Comparison of ENCODE assay signal across 17 mouse cellular contexts in the genomic region with DNA sequence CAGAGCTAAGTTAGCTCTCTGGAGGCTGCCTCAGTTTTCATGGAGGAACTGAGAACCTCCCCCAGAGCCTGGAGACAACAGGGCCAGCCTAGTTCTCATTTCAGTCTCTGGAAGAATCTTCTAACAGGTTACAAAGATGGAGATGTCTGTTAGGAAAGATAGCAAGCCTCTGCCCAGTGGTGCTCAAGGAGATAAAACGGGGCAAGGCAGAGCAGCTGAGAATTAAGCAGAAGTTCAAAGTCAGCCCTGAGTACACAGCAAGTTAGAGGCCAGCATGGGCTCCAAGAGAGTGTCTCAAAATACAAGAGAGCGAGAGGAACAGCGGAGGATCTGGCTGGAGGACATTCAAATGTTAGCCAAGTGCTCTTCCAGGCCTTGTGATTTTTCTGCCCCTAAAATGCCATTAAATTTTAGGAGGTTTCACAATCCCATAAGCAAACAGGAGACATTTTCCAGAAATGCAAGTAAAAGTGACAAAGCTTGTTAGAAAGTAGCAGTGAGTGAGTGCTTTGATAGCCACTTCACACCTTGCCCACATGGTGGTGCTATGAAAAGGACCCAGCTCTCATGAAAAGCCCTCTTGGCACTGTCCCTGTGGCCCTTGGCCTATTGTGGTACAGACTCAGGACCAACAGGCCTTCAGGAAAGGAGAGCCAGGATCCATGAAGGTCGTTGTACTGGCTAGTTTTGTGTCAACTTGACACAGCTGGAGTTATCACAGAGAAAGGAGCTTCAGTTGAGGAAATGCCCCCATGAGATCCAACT. TPM values are rescaled to one million over a fixed set of nuclear protein-coding genes. Genes with fewer than 3 reads are reported as not detected.
DNase-seq lines count a peak whose midpoint lies in the region; ATAC-seq and TF ChIP-seq lines count a peak whose summit lies in the region.
"Not testable (repeated sequence)": the region's sequence is repeated elsewhere in the genome, so short reads cannot be mapped to it uniquely, and the experiment has no call there.
"Had no signal": no experiment of that assay in that cellular context is flagged by ENCODE, and none has a peak within 500 bp of the region (broad histone marks: within the 10 kb centered on the region; RNA-seq: fewer than 3 reads in every experiment).

No protein-coding gene starts in this region.

- peaks cover 3 to 11% of the 10 kb centered on the region in 2 experiments for H3K27me3 ChIP-seq in MEL (ENCODE audit: control insufficient read depth in 1 of 2, insufficient read depth in 2 of 2, low read length in 2 of 2)
- not testable (repeated sequence) for H3K27me3 ChIP-seq in intestine, postnatal 0 days (replicated peaks; ENCODE audit: control insufficient read depth, insufficient read depth, low read length); liver, adult 2 months (ENCODE audit: control insufficient read depth, insufficient read depth, low read length); lung, embryonic 14.5 days (ENCODE audit: insufficient read depth, low read length); stomach, postnatal 0 days (ENCODE audit: control insufficient read depth, insufficient read depth, low read length)

- not testable (repeated sequence) for H3K79me2 ChIP-seq in MEL (ENCODE audit: control insufficient read depth, insufficient read depth, low read length, poor library complexity); liver, adult 2 months (ENCODE audit: control insufficient read depth, insufficient read depth, low read length)

- TF ChIP-seq POLR2A in MEL (IDR thresholded peaks at IDR 0.05; ENCODE audit: control insufficient read depth in 1 of 2, insufficient read depth in 1 of 2, low read depth in 1 of 2, low read length in 2 of 2, poor library complexity in 1 of 2); brain, embryonic 14.5 days (IDR thresholded peaks at IDR 0.05; ENCODE audit: borderline replicate concordance, extremely low read depth, insufficient read depth, insufficient read length, poor library complexity, severe bottlenecking); liver, adult 2 months (IDR thresholded peaks at IDR 0.05; ENCODE audit: extremely low read depth, insufficient read depth, low read length): not testable (repeated sequence)

- peak overlapping the region; percentile 62 for H3K27ac ChIP-seq in MEL (ENCODE audit: control insufficient read depth, low read depth, low read length)
- not testable (repeated sequence) for H3K27ac ChIP-seq in intestine, postnatal 0 days (ENCODE audit: low read depth, low read length); liver, adult 2 months (replicated peaks; ENCODE audit: insufficient read depth, low read depth, low read length); lung, embryonic 14.5 days (ENCODE audit: low read depth); stomach, postnatal 0 days (replicated peaks)

- H3K4me2 ChIP-seq in intestine, postnatal 0 days (replicated peaks; ENCODE audit: low read depth); lung, embryonic 14.5 days; stomach, postnatal 0 days (replicated peaks; ENCODE audit: low read depth): not testable (repeated sequence)

- H3K9ac ChIP-seq in MEL (ENCODE audit: control insufficient read depth, low read depth, low read length, poor library complexity, severe bottlenecking): peak overlapping the region; percentile 23; the same call in 1 of the 2 replicates
- H3K9ac ChIP-seq in intestine, postnatal 0 days (ENCODE audit: low read depth, low read length); liver, adult 2 months (ENCODE audit: low read depth, low read length); lung, embryonic 14.5 days; stomach, postnatal 0 days (ENCODE audit: low read length): not testable (repeated sequence)

- not testable (repeated sequence) for H3K4me1 ChIP-seq in MEL (ENCODE audit: control insufficient read depth in 1 of 2, insufficient read depth in 2 of 2, low read length in 2 of 2); intestine, postnatal 0 days (replicated peaks; ENCODE audit: control insufficient read depth, insufficient read depth, low read length); liver, adult 2 months (ENCODE audit: control insufficient read depth, insufficient read depth, low read length); lung, embryonic 14.5 days (ENCODE audit: insufficient read depth); stomach, postnatal 0 days (replicated peaks; ENCODE audit: control insufficient read depth, insufficient read depth)

- H3K9me3 ChIP-seq in MEL (replicated peaks; ENCODE audit: insufficient read depth, low read length); intestine, postnatal 0 days (ENCODE audit: control insufficient read depth); lung, embryonic 14.5 days (ENCODE audit: low read depth, low read length); stomach, postnatal 0 days (ENCODE audit: control insufficient read depth, low read length): not testable (repeated sequence)

- peak; percentile 35 to 61 (median 46) for TF ChIP-seq CTCF in MEL (IDR thresholded peaks at IDR 0.05 in 2 of 3, conservative IDR thresholded peaks at IDR 0.05 in 1 of 3; ENCODE audit: control insufficient read depth in 1 of 3, insufficient read depth in 1 of 3, low read depth in 2 of 3, low read length in 3 of 3, poor library complexity in 1 of 3, severe bottlenecking in 1 of 3)
- TF ChIP-seq CTCF in brain, embryonic 14.5 days (IDR thresholded peaks at IDR 0.05; ENCODE audit: borderline replicate concordance, extremely low read depth, insufficient read depth, insufficient read length): peak; percentile 14; the same call in 1 of the 2 replicates
- TF ChIP-seq CTCF in intestine, postnatal 0 days (IDR thresholded peaks at IDR 0.05; ENCODE audit: low read depth): peak; percentile 33
- TF ChIP-seq CTCF in liver, adult 2 months (IDR thresholded peaks at IDR 0.05; ENCODE audit: low read depth, low read length): not testable (repeated sequence)
- peak; percentile 21; the same call in 1 of the 2 replicates for TF ChIP-seq CTCF in lung, embryonic 14.5 days (IDR thresholded peaks at IDR 0.05; ENCODE audit: low read depth)
- TF ChIP-seq CTCF in stomach, postnatal 0 days (IDR thresholded peaks at IDR 0.05; ENCODE audit: low read depth): peak; percentile 49

- not testable (repeated sequence) for H3K36me3 ChIP-seq in MEL (ENCODE audit: control insufficient read depth in 1 of 2, insufficient read depth in 2 of 2, low read length in 2 of 2); intestine, postnatal 0 days (ENCODE audit: control insufficient read depth, insufficient read depth); liver, adult 2 months (ENCODE audit: control insufficient read depth, insufficient read depth, low read length); lung, embryonic 14.5 days (ENCODE audit: insufficient read depth); stomach, postnatal 0 days (ENCODE audit: control insufficient read depth, insufficient read depth, low read length)

- TF ChIP-seq RAD21 in MEL (IDR thresholded peaks at IDR 0.05; ENCODE audit: low read depth, low read length): not testable (repeated sequence)

- ATAC-seq in intestine, postnatal 0 days; lung, embryonic 14.5 days (ENCODE audit: insufficient read depth); stomach, postnatal 0 days (ENCODE audit: low FRiP score, low TSS enrichment): not testable (repeated sequence)

- 0 out of 4 replicates have a peak overlapping the region, but pooled peaks of 1 of the 2 experiments have one; percentile 9 for H3K4me3 ChIP-seq in MEL (ENCODE audit: control insufficient read depth in 1 of 2, insufficient read depth in 1 of 2, low read depth in 2 of 2, low read length in 2 of 2)
- not testable (repeated sequence) for H3K4me3 ChIP-seq in intestine, postnatal 0 days (ENCODE audit: low read depth, low read length); liver, adult 2 months (ENCODE audit: insufficient read depth, low read depth, low read length); lung, embryonic 14.5 days (ENCODE audit: low read depth, low read length); stomach, postnatal 0 days (ENCODE audit: low read depth, low read length)

- peak; percentile 67 to 75; a peak in 3 of 4 replicates for TF ChIP-seq EP300 in MEL (IDR thresholded peaks at IDR 0.05; ENCODE audit: low read depth in 1 of 2, low read length in 2 of 2)
- not testable (repeated sequence) for TF ChIP-seq EP300 in stomach, postnatal 0 days (optimal IDR thresholded peaks at IDR 0.05)

- WGBS in intestine, postnatal 0 days: 80% methylated on average over 4 of the region's 4 CpGs
- WGBS in liver, adult 2 months: 69% methylated on average over 4 of the region's 4 CpGs
- 73% methylated on average over 4 of the region's 4 CpGs for WGBS in lung, embryonic 14.5 days
- 80% methylated on average over 4 of the region's 4 CpGs for WGBS in stomach, postnatal 0 days

- peak; percentile 85 for DNase-seq in MEL (ENCODE audit: low read depth, low spot score)
- not testable (repeated sequence) for DNase-seq in brain, embryonic 14.5 days (ENCODE audit: low read depth); lung, embryonic 14.5 days; stomach, postnatal 0 days (ENCODE audit: low spot score)
- peak; percentile 34 for DNase-seq in kidney, postnatal 10 days
- peak; percentile 44 for DNase-seq in liver, adult 2 months (ENCODE audit: extremely low read depth, low read depth, low spot score)

RNA-seq across cellular contexts. Expression of a gene that starts 20.7 kb away (rescaled TPM):
- total RNA-seq in MEL (2012; rRNA removed): 87.4 and 102 TPM in 2 replicates
- 100 to 1,000 TPM in 1 of 2 experiments, not detected in 1; 103 TPM for polyA plus RNA-seq in MEL (2012; ENCODE audit: insufficient read depth in 1 of 2, insufficient read length in 2 of 2, low read depth in 1 of 2, low replicate concordance in 2 of 2, missing spikeins in 1 of 2)
- 8.0 and 10.5 TPM in 2 replicates for polyA plus RNA-seq in brain, embryonic 14.5 days (2012; rRNA removed)
- 66.2 and 70.7 TPM in 2 replicates for polyA plus RNA-seq in intestine, postnatal 0 days (2015; fragmentation: Nextera tagmentation; extraction: Ambion mirVana)
- 143 and 164 TPM in 2 replicates for total RNA-seq in liver, adult 2 months (2014; rRNA removed)
- polyA plus RNA-seq in liver, adult 2 months (2012; rRNA removed): 53.2 and 68.0 TPM in 2 replicates
- 83.3 and 90.9 TPM in 2 replicates for polyA plus RNA-seq in lung, embryonic 14.5 days (2014; fragmentation: Nextera tagmentation; extraction: Ambion mirVana)
- 58.8 and 62.1 TPM in 2 replicates for polyA plus RNA-seq in stomach, postnatal 0 days (2015; fragmentation: Nextera tagmentation; extraction: Ambion mirVana)

RNA-seq across cellular contexts. Expression of a gene that starts 29.0 kb away (rescaled TPM):
- not detected in 2 replicates for total RNA-seq in MEL (2012; rRNA removed)
- polyA plus RNA-seq in MEL (2012; ENCODE audit: insufficient read depth in 1 of 2, insufficient read length in 2 of 2, low read depth in 1 of 2, low replicate concordance in 2 of 2, missing spikeins in 1 of 2): not detected
- polyA plus RNA-seq in brain, embryonic 14.5 days (2012; rRNA removed): 13.9 and 69.3 TPM in 2 replicates
- polyA plus RNA-seq in intestine, postnatal 0 days (2015; fragmentation: Nextera tagmentation; extraction: Ambion mirVana): not detected in 2 replicates
- total RNA-seq in liver, adult 2 months (2014; rRNA removed): not detected in 2 replicates
- polyA plus RNA-seq in liver, adult 2 months (2012; rRNA removed): not detected in 2 replicates
- polyA plus RNA-seq in lung, embryonic 14.5 days (2014; fragmentation: Nextera tagmentation; extraction: Ambion mirVana): 0.23 TPM in 1 of 2 replicates, not detected in the other
- not detected in 2 replicates for polyA plus RNA-seq in stomach, postnatal 0 days (2015; fragmentation: Nextera tagmentation; extraction: Ambion mirVana)
- total RNA-seq: adrenal gland, postnatal 10 days; gastrocnemius, adult 8-10 months; heart, postnatal 4 days; megakaryocyte-erythroid progenitor cell, adult 5-6 weeks had no signal
- polyA plus RNA-seq: activated CD4-positive, CD25-positive, alpha-beta regulatory T cell, adult 4 months; heart, embryonic 15.5 days; hindbrain, embryonic 14.5 days; intestine, embryonic 14.5 days; myocyte; neural tube, embryonic 13.5 days had no signal

Comparison
In these comparisons a context has a peak if more than half of its experiments do, and no peak if none do; other contexts are left out.
1. RNA of a gene that starts 29.0 kb away (polyA plus RNA-seq): 13.9 to 69.3 TPM in brain, embryonic 14.5 days; not detected in MEL, not detected in intestine, postnatal 0 days, not detected in liver, adult 2 months, 0.23 TPM in lung, embryonic 14.5 days and not detected in stomach, postnatal 0 days; every median in the first group is over 10 times any median in the second.